Mouse (Mus musculus) ZHBTc4 (cell line): ENCODE results near the gene Olfr656.

Experiments used
- DNase-seq: peaks from one replicate; pipeline ENCODE4 v3.0.0-alpha.2; 2011; ENCODE audit warnings: low read depth, low spot score

The Olfr656 gene

GRCm38 (mm10) chr7:104613655-104614054 is at the start of gene Olfr656:
Gene Olfr656 (plus strand): TSS chr7:104613955.
- no peak for DNase-seq

GRCm38 (mm10) chr7:104577014-104577413 is 36.7 kb upstream of the Olfr656 start, which contains the start of gene Olfr653:
Gene Olfr653 (plus strand): TSS chr7:104577314.
- no peak for DNase-seq

GRCm38 (mm10) chr7:104580846-104581245 is 32.9 kb upstream of the Olfr656 start:
- no peak for DNase-seq

- DNase-seq, result no peak
Measured at GRCm38 (mm10) chr7:104581429-104581828, 32.3 kb upstream of the Olfr656 start.

- DNase-seq, result no peak
Measured at GRCm38 (mm10) chr7:104586725-104587124, 27.0 kb upstream of the Olfr656 start, which contains the start of gene Olfr654. Gene Olfr654 (plus strand): TSS chr7:104587025.

- no peak for DNase-seq
Measured at GRCm38 (mm10) chr7:104588274-104588673, 25.5 kb upstream of the Olfr656 start.

GRCm38 (mm10) chr7:104601679-104602078 is 12.1 kb upstream of the Olfr656 start, which contains the start of gene Olfr655:
Gene Olfr655 (minus strand): TSS chr7:104601779.
- DNase-seq, result no peak

- DNase-seq, result peak; percentile 73
Measured at GRCm38 (mm10) chr7:104603173-104603572, 10.6 kb upstream of the Olfr656 start.

GRCm38 (mm10) chr7:104604727-104605126 is 9.0 kb upstream of the Olfr656 start:
- DNase-seq, result no peak

- no peak for DNase-seq
Measured at GRCm38 (mm10) chr7:104624494-104624893, 10.7 kb downstream of the Olfr656 start, which contains the start of gene Olfr657. Gene Olfr657 (plus strand): TSS chr7:104624794.

GRCm38 (mm10) chr7:104646841-104647482 is 33.2 kb downstream of the Olfr656 start, which contains the start of gene Olfr658:
Gene Olfr658 (minus strand): TSS chr7:104647305.
- DNase-seq, result peak; percentile 68

GRCm38 (mm10) chr7:104666453-104666852 is 52.7 kb downstream of the Olfr656 start, which contains the start of gene Olfr659:
Gene Olfr659 (plus strand): TSS chr7:104666753.
- DNase-seq, result no peak
